Mouse (Mus musculus) adrenal gland, adult 2 months (tissue): Measurements from ENCODE around the gene Cfap300. TPM values are rescaled to one million over a fixed set of nuclear protein-coding genes. Genes with fewer than 3 reads are reported as not detected.

Experiments used
- DNase-seq: peaks from one replicate; pipeline ENCODE4 v3.0.0; 2021
- long read RNA-seq: library from polyadenylated mRNA; stranded (forward); transcript quantifications from one replicate; pipeline ENCODE4 v2.0.0, GENCODE M21; 2021
- polyA plus RNA-seq: library from polyadenylated mRNA; depleted of rRNA; stranded (reverse); fragments of >200 nt; gene quantifications from 2 replicates; pipeline ENCODE4 v1.2.3, GENCODE M21; 2012; rRNA removed
- total RNA-seq, 2 experiments: library from RNA; stranded (reverse); gene quantifications; 2 replicates each; pipeline ENCODE4 v1.2.3; 2021

The Cfap300 gene
- total RNA-seq (1 to 10 TPM; 3.6 to 4.1 TPM), polyA plus RNA-seq (2.0 and 6.1 TPM in 2 replicates)
- long read RNA-seq, partial matches to known transcripts: 1 of 1 reads
- long read RNA-seq, other reads (novel, unspliced or antisense): 0 of 1 reads

- DNase-seq: peak; percentile 99
Observed at GRCm38 (mm10) chr9:8042338-8043043, at the start of gene Cfap300. Gene Cfap300, minus strand, starts transcription at chr9:8042823.

- DNase-seq: no peak
Observed at GRCm38 (mm10) chr9:8078882-8079281, 36.3 kb upstream of the Cfap300 start.

DNA sequence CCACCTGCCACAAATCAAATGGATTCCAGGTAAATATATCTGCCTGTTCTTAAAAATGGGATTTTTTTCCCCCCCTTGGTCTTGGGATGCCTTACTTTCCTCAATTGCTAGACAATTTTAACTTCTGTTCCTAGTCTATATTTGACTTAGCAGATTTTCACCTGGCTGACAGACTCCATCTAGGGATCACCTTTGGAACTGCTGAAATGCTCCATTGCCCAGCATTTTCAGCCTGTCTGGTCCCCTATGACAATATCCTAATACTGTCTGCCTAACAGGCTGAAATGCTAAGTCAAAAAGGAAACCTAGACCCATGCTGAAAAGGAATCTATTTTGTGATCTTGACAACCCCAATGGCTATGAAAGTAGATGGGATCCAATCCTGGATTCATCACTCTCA is 31.7 kb upstream of the Cfap300 start:
- peak; percentile 29 for DNase-seq

DNA sequence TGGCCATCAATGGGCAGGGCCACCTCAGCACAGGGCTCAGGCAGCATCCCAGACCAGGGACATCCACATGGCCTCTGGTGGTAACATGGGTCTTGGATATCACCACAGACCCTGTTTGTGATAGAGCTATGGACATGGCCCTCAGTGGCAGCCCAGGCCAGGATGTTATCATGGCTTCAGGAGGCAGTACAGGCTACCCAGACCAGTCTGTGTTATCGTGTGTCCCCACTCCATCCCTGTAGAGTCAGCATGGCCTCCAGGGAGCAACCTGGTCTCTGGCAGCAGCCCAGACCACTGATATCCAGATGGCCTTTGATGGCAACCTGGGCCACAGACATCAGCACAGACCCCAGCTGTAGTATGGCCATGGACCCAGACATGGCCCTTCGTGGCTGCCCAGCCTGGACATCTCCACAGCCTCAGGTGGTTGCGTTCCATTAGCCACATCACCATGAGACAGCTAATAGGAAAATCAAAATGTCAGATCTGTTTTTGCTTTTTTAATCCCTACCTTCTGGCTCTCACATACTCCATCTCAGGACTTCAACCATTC is 30.7 kb upstream of the Cfap300 start:
- DNase-seq: no peak

GRCm38 (mm10) chr9:8059636-8060035 is 17.0 kb upstream of the Cfap300 start:
- DNase-seq: no peak

GRCm38 (mm10) chr9:8054831-8055230 is 12.2 kb upstream of the Cfap300 start:
- no peak for DNase-seq

DNA sequence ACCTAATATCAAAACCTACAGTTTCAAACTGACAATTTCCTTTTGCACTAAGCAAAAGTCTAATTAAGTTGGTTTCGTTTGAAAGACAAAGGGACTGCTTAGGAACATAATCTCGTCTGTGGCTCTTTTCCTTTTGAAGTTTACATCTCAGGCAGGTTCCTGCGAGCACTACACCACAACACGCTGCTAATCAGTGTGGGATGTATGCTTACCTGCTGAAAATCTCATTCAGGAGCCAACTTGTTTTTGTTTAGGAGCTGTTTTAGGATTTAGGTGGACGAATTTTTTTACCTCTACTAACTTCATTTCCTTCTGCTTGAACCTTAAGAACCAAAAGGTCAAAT is 393 bp upstream of the Cfap300 start:
- DNase-seq: no peak

GRCm38 (mm10) chr9:8035546-8035945 is 7.1 kb downstream of the Cfap300 start:
- no peak for DNase-seq

GRCm38 (mm10) chr9:8035091-8035490 is 7.5 kb downstream of the Cfap300 start:
- DNase-seq: no peak

DNA sequence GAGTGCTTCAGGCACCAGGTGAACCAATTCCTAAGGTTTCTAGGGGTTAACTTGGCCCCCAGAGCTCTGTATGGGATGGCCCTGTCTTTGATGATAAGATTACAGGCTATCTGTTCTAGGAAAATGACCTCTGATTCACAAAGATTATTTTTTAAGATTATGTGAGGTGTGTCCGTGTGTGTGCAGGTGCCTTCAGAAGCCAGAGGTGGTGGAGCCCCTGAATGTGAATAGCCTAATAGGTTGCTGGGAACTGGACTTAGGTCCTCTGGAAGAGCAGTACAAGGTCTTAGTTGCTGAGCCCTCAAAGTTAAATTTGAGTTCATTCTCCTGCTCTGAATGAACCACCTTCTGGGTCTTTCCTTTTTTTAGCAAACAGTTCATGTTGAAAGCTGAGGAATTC is 8.5 kb downstream of the Cfap300 start:
- no peak for DNase-seq

DNA sequence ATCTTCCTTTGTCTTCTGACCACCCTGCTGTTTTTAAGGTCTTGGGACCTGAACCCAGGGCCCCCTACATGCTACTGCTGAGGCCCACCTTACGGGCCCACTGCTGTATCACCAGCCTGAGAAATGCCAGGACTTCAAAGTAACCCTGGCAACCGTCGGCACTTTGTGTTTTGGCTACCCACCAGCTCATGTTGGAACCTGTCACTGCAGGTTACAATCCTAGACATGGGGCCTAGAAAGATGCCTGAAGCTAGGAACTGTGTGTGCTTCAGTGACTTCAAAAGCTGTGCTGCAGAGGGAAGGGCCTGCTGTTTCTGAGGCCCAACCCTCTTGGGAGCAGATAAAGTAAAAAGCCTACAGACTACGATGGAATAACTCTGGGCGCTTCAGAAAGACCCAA is 9.8 kb downstream of the Cfap300 start:
- no peak for DNase-seq

DNA sequence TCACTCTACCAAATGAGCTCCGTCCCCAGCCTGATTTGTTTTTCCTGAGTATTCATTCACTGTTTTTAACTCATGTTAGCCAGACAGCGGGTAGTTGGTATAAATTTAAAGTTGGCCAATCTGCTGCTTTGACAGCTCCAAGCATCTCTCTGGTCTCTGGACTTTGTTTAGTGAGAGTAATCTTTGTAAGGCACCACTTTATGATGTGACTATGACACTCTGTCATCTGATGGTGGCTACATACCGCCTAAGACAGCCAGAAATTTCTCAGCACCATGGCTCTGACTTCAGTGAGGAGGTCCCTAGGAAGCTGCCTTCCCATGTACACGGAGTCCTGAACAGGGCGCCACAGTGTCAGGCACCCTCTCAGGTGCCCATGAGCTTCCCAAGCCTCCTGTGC is 24.0 kb downstream of the Cfap300 start:
- DNase-seq: no peak

- peak; percentile 27 for DNase-seq
Observed at GRCm38 (mm10) chr9:8017253-8017913, 25.2 kb downstream of the Cfap300 start.

- DNase-seq: peak; percentile 96
Observed at GRCm38 (mm10) chr9:8004370-8004991, 38.1 kb downstream of the Cfap300 start, which contains the start of gene Yap1. Gene Yap1, minus strand, starts transcription at chr9:8004596.

- peak; percentile 89 for DNase-seq
Observed at GRCm38 (mm10) chr9:8003301-8004271, 39.0 kb downstream of the Cfap300 start.

DNA sequence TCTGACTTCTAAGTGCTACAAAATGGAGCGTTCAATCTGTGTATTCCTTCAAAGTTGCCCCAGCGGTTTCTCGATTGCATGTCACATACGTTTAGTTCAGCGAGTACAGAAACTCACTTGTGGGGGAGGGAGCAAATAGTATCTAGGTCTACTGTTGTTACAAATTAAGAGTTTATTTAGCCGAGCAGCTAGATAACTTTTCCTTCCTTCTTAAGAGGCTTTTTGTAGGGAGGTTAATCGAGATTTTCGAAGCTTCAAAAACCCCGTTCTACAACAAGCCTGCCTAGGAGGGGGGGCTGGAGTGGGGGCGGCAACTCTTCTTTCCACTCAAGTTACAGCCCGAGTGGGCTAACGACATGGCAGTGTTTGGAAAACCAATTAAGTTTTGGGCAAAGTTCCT is 39.8 kb downstream of the Cfap300 start:
- peak; percentile 30 for DNase-seq

DNA sequence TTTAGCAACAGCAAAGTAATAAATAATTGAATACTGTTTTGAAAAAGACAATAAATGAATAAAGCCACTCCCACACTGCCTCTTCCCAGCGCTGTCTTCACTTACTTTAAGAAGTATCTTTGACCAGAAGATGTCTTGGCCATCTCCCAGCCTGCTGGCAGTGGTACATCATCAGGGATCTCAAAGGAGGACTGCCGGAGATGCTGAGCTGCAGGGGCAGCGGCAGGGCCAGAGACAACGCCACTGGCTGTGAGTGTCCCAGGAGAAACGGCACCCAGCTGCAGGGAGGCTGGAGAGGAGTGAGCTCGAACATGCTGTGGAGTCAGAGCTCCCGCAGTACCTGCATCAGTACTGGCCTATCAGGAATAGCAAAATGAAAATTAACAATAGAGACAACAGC is 41.3 kb downstream of the Cfap300 start:
- DNase-seq: no peak

- DNase-seq: no peak
Observed at GRCm38 (mm10) chr9:7994275-7994674, 48.3 kb downstream of the Cfap300 start.

DNA sequence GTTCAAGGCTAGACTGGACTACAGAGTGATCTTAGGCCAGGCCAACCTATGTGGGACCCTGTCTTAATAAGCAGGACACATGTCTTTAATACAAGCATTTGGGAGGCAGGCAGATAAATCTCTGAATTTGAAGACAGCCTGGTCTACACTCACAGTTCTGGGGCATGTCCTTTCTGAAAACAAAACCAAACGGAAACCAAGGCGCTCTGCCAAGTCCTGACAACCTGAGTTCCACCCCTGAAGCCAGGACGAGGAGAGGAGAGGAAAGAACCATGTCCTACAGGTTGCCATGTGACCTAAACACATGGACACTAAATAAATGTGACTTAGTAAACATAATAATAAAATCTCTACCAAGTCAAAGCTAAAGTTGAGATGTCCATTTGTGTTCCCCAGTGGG is 50.0 kb downstream of the Cfap300 start:
- DNase-seq: peak; percentile 41

DNA sequence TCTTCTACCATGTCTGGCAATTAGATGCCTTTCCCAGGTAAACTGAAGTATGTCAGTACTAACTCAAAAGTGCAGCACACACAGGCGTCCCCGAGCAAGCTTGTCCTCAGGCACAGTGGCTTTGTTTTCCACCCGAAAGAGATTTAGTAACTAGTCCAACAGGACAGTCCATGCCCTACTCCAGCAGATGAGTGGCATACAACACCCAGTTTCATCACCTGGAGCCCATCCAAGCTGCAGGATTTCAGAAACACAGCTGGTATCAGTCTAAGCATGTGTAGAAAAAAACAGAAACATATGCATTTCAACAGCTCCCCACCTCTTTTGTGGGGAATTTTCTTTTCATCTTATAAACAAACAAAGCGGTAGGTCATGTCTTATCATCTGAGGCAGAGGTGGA is 51.7 kb downstream of the Cfap300 start:
- DNase-seq: peak; percentile 35

GRCm38 (mm10) chr9:7987119-7987518 is 55.5 kb downstream of the Cfap300 start:
- no peak for DNase-seq

- no peak for DNase-seq
Observed at GRCm38 (mm10) chr9:7984287-7984686, 58.3 kb downstream of the Cfap300 start.
